Mouse (Mus musculus) right cerebral cortex, postnatal 10 days (tissue): Measurements from ENCODE around the gene Sptbn2.

Source experiments
- DNase-seq, 2 experiments: peaks; one replicate each; pipeline ENCODE4 v3.0.0; 2021; ENCODE audit warnings: low spot score in 2 of 2

Gene Sptbn2

GRCm38 (mm10) chr19:4720671-4721244 is 9.8 kb downstream of the Sptbn2 start:
- no peak for DNase-seq

GRCm38 (mm10) chr19:4729186-4729585 is 18.2 kb downstream of the Sptbn2 start:
- no peak for DNase-seq

GRCm38 (mm10) chr19:4733052-4733451 is 22.1 kb downstream of the Sptbn2 start:
- no peak for DNase-seq

- DNase-seq, result no peak
Observed at GRCm38 (mm10) chr19:4737866-4738265, 26.9 kb downstream of the Sptbn2 start.

- DNase-seq, result no peak
Observed at GRCm38 (mm10) chr19:4739053-4739452, 28.1 kb downstream of the Sptbn2 start.

- no peak for DNase-seq
Observed at GRCm38 (mm10) chr19:4739762-4740161, 28.8 kb downstream of the Sptbn2 start.

DNA sequence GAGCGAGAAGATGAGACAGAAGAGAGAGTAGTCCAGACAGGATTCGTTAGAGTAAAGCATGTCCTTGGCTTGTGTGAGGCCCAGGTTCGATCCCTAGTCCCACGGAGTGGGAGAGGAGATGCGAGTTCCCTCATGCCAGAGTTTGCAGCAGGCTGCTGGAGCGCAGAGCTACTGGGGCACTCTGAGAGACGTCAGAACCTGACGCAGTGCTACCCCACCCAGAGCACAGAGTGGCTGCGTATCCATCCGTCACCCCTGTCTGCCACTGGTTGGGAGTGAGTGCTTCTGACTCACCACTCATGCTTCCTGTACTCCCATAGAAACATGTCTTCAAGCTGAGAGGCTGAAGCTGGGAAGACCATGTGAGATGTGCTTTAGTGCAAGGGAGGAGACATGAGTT is 30.5 kb downstream of the Sptbn2 start:
- no peak for DNase-seq

DNA sequence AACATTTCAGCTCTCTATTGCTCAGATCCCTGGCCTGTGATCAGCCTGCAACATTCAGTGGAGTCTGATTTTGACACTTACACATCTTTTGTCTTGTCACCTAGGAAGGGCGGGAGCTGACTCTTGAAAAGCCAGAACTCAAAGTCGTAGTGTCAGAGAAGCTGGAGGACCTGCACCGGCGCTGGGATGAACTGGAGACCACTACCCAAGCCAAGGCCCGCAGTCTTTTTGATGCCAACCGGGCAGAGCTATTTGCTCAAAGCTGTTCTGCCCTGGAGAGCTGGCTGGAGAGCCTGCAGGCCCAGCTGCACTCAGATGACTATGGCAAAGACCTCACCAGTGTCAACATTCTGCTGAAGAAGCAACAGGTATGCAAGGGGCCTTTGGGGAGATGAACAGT is 31.3 kb downstream of the Sptbn2 start:
- peak in 1 of 2 experiments; percentile 15 for DNase-seq

DNA sequence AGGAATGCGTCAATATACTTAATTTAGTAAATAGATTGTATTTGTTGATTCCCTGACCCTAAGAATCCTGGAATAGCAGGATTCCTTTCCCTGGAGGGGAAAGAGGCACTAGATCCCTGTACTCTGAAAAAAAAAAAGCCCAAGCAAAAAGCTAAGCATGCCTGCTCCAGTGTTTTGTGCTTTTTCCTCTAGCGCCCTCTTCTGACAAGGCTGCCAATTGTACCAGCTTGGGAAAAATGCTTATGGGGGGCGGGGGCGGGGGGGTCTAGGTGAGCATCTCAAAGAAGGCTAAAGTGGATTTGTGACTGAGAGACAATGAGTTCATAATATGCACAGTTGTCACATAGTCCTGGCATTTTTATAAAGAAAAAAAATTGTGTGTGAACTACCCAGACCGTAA is 32.6 kb downstream of the Sptbn2 start:
- DNase-seq, result no peak

DNA sequence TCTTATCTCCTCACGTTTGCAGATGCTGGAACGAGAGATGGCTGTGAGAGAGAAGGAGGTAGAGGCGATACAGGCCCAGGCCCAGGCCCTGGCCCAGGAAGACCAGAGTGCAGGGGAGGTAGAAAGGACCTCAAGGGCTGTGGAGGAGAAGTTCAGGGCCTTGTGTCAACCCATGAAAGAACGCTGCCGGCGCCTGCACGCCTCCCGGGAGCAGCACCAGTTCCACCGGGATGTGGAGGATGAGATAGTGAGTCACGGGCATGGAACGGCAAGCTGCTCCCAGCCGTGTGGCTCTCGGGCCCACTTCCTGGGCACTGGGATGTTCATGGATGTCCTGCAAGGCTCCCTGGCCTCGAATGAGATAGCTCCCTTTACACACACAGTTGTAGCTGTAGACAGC is 33.1 kb downstream of the Sptbn2 start:
- DNase-seq, result no peak

DNA sequence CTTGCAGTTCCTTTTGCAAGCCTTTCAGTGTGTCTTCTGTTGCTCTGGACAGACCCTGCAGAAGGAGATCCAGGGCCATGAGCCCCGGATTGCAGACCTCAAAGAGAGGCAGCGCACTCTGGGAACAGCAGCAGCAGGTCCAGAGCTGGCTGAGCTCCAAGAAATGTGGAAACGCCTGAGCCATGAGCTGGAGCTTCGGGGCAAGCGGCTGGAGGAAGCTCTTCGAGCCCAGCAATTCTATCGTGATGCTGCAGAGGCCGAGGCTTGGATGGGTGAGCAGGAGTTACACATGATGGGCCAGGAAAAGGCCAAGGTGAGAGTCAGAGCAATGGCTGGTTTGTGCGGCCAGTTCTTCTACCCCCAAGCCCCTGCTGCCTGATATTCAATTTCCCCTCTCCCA is 34.1 kb downstream of the Sptbn2 start:
- DNase-seq, result no peak

DNA sequence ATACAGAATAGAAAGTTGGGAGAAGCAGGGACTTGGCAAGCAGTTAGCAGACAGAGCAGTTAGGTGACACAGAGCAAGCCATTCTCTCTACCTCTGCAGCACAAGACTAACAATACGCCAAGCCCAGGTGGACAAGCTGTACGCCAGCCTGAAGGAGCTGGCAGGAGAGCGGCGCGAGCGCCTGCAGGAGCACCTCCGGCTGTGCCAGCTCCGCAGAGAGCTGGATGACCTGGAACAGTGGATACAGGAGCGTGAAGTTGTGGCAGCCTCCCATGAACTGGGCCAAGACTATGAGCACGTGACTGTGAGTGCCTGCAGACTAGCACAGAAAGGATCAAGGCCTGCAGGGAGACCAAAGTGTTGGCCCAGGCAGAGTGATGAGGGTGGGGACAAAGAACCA is 34.7 kb downstream of the Sptbn2 start:
- no peak for DNase-seq

GRCm38 (mm10) chr19:4746611-4747010 is 35.6 kb downstream of the Sptbn2 start:
- peak; percentile 57 to 69 for DNase-seq

GRCm38 (mm10) chr19:4747631-4748312 is 36.8 kb downstream of the Sptbn2 start:
- DNase-seq, result no peak

DNA sequence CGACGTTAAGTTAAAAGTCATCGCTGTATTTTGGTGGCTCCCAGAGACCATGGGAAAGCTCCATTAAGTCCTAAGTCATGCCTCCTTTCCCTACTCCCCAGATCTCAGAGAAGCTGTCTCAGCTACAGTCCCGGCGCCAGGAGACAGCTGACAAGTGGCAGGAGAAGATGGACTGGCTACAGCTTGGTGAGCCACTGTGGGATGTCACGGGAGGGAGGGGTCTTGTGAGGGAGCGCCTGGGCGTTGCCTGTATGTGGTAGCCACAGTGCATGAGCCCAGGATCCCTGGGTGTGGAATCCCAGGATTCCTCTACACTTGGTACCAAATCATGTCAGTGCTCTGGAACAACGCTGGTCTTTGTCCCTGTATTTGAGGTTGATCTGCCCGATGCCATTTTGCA is 37.5 kb downstream of the Sptbn2 start:
- DNase-seq, result no peak

DNA sequence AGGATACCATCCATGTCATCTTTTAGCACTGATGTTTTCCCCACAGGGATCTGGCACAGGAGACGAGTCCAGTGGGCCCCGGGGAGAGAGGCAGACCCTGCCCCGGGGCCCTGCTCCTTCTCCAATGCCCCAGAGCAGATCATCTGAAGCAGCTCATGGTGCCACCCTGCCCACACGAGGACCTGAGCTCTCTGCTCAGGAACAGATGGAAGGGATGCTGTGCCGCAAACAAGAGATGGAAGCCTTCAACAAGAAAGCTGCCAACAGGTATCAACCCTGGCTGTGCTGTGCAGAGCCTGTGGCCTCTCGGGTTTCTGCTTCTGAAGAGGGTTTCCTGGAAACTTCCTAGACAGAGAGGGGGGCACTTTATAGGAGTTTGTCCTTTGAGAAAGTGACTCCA is 39.0 kb downstream of the Sptbn2 start:
- no peak for DNase-seq

GRCm38 (mm10) chr19:4755565-4756192 is 44.7 kb downstream of the Sptbn2 start:
- peak; percentile 92 for DNase-seq

- DNase-seq, result peak; percentile 99
Observed at GRCm38 (mm10) chr19:4756193-4756911, 45.4 kb downstream of the Sptbn2 start, which contains the start of gene Rbm4b. TSS of gene Rbm4b (plus strand) at chr19:4756497.

DNA sequence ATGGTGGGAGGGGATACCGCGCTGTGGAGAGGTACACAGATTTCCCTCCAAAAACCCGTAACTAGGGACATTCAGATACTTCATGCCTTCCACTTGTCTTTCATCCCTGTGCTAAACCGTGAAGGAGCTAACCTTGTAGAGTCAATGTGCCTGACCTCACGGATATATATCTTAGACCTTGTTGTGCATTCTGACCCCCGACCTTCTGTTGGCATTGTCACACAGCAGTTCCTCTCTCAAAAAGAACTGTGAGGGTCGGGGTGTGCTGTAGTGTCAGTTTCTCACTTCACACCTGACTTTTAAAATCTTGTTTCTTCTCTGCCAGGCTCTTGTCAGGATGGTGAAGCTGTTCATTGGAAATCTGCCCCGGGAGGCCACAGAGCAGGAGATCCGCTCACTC is 46.0 kb downstream of the Sptbn2 start:
- DNase-seq, result peak in 1 of 2 experiments; percentile 59

DNA sequence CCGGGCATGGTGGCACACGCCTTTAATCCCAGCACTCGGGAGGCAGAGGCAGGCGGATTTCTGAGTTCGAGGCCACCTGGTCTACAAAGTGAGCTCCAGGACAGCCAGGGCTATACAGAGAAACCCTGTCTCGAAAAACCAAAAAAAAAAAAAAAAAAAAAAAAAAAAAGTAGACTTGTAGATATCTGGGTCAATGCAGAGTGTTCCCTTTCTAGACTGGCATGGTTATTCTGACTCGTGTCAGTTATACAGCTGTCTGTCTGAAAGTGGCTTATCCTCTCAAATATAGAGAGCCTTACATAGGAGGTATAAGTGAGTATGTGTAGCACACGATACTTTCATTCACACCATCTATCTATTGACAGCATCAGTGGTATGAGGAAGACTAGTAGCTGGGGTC is 49.6 kb downstream of the Sptbn2 start:
- DNase-seq, result peak in 1 of 2 experiments; percentile 19

- no peak for DNase-seq
Observed at GRCm38 (mm10) chr19:4762876-4763275, 51.9 kb downstream of the Sptbn2 start.

- DNase-seq, result peak in 1 of 2 experiments; percentile 13
Observed at GRCm38 (mm10) chr19:4767507-4768148, 56.7 kb downstream of the Sptbn2 start.
